Mouse (Mus musculus): ENCODE data around the gene Phldb1. TPM values are rescaled to one million over a fixed set of nuclear protein-coding genes. Genes with fewer than 3 reads are reported as not detected.
"Not testable (repeated sequence)": the region's sequence is repeated elsewhere in the genome, so short reads cannot be mapped to it uniquely, and the experiment has no call there.

Phldb1 gene
- total RNA-seq (2022): 100 to 1,000 TPM; 108 to 146 (median 128) TPM

DNA sequence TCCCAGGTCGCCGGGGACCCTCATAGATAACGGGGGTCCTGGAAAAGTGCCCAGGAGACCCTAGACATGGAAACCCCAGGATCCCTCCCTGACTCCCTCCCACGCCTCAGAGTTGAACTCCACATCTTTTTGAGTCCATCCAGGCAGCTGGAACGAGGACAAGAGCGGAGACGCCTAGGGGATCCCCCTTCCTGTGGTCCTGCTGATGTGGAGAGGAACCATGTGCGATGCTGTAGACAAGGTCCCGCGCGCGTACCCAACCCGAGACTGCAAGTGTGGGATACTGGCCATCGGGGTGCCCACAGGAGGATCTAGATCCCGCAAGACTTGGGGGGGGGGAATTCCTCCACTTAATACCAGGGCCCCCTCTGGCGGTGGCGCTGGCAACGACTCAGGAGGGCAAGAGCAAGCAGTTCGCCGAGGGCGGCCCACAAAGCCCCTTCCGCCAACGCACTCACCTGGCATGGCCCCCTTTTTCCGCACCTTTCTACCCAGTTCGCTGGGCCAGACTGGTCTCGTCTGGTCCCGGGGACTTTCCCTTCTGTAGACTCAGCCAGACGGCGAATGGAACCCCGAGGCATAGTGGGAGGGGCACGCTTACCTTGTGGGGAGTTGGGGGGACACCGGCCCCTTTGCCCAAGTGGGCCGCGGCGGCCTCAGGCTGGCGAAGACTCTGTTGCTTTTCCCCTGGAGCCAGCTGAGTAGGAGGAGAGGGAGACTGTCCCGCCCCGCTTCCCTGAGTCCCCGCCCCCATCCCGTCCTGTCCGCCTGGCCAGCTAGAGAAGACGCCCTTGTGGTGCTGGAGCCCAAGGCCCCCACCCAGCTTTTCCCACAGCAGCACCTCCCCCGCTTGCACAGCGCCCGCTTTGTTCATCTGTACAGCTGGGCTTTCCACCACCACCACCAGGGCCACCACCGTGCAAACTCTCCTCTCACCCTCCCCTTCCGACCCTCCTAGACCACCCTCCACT is at the start of gene Phldb1:
TSS of gene Phldb1 (minus strand) at position 675 of the 971 bp plus-strand sequence.
- DNase-seq (ENCODE audit: low spot score): peak; percentile 80

DNA sequence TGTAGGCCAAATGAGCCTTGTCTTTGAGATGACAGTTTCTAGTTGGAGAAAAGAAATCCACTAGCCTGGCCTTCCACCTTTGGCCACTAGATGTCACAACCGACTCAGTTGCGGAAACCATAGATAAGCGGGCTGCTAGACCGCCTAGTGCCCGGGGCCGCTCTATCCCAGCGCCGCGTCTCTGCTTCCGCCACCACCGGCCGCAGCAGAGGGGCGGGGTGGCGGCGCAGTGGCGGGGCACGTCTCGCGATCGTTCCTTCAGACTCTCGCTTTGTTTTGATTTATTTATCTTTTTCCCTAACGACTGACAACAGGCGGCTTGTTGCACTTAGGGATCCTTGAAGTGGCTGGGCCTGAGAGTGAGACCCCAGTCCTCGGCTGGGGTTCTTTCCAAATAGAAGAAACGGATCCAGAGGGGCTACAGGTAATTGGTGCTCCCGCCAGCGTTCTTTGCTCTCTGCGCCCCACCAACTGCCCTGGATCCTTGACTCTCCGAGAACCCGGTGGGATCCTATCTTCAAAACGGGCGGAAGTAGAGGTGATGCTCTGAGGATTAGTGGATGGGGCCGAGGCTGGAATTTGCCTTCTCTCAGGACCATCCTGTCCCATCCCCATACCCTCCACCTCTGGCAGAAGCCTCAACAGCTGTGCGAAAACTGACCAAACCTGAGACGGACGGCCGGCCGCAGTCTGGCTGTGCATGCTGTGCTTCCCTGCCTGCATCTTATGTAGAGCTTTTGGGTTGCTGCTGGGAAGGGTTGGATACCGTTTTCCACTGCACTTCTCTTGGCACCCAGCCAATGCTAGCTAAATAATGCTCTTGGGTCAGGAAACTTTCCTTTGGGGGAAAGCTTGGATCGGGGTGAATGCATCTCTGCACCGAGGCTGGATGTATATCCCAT is 38.0 kb upstream of the Phldb1 start:
- DNase-seq (ENCODE audit: low spot score): peak; percentile 94

DNA sequence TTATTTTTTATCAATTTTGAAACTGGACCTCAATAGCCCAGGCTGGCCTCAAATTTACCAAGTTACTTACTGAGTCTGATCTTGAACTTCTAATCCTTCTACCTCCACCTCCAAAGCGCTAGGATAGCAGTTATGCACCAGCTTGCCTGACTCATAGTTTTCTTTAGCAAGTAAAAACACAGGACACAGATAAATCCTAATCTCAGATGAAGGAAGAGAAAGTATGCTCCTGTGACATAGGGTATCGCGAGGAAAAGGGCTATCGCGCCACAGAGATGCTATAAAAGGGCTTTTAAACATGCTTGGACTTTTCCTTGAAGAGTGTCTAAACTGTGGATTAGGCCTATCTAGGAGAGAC is 37.4 kb upstream of the Phldb1 start:
- DNase-seq (ENCODE audit: low spot score): no peak

DNA sequence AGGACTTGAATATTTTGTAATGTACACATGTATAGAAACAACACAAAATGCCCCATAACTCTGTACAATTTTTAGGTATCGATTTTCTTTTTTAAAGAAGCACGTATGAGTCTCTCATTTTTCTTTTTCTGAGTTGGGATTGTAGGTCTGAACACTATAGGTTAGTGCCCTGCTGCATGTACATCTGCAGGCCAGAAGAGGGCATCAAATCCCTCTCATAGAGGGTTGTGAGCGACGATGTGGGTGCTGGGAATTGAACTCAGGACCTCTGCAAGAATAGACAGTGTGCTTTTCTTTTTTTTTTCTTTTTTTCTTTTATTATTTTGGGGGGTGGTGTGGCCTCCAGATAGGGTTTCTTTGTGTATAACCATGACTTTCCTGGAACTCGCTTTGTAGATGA is 36.4 kb upstream of the Phldb1 start:
- DNase-seq (ENCODE audit: low spot score): no peak

DNA sequence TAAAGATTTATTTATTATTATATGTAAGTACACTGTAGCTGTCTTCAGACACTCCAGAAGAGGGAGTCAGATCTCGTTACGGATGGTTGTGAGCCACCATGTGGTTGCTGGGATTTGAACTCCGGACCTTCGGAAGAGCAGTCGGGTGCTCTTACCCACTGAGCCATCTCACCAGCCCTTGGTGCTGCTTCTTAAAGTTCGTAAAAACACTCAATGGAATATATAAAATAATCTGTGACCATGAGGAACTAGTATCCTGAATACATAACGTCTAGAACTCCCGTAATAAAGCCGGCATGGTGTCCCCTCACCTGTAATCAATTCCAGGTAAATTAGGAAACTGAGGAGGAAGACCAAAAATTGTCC is 33.0 kb upstream of the Phldb1 start:
- DNase-seq (ENCODE audit: low spot score): not testable (repeated sequence)

DNA sequence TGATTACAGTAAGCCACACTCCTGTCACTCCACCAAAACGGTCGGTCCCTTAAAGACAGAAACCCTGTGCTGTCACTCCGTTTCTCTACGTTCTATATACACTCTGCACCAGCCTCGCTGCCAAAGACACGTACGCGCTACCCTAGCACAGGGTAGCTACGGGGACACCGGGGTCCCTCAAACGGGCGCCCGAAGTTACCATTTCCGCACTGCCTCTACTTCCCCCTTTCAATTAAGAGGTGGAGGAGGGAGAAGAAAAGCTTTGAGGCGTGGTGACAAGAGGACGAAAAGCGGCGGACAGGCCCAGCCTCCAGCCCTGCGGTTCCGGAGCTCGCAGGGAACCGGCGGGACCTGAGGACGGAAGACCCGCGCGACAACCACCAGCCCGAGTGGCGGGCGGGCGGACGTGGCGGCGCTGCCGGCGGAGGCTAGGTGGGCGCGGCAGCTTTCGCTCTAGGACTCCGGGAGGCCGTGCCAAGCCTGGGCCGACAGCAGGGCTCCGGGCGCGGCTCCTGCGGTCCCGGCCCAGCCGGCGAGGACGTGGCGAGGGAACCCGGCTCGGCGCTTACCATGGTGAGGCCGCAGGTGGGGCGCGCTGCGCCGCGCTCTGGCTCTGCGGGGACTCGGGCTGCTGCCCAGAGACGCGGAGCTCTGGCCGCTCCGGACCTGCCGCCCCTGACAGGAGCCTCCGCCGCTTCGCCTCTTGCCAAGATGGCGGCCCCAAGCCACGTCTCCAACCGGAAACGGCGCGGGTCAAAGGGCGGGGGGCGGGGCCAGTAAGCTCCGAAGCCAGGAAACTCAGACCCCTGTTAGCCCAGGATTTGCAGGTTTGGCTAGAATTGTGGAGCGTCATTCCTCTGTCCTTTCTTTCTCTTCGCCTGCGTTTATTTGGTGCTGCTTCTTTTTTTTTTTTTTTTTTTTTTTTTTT is 32.4 kb upstream of the Phldb1 start, which contains the start of the genes Arcn1 and Ift46:
TSS of gene Arcn1 (minus strand) at position 745 of the 928 bp plus-strand sequence.
TSS of gene Ift46 (plus strand) at position 808 of the 928 bp plus-strand sequence.
- peak; percentile 71 for DNase-seq (ENCODE audit: low spot score)

DNA sequence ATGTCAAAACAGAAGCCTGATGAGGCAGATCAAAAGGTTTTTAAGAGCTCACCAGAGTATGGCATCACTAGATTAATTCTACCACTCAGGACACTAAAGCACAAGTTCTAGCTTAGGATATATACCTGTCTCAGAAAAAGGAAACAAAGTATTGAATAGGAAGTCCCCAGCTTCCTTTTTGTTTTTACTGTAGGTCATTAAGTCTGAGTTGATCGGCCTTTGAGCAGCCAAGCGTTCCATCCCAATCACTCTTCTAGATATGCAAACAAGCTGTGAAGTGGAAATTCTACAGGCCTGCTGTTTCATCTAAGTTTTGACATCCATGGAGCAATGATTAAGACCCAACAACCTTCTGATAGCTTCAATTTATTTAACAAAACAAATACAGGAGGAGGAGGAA is 25.9 kb upstream of the Phldb1 start:
- DNase-seq (ENCODE audit: low spot score): no peak

DNA sequence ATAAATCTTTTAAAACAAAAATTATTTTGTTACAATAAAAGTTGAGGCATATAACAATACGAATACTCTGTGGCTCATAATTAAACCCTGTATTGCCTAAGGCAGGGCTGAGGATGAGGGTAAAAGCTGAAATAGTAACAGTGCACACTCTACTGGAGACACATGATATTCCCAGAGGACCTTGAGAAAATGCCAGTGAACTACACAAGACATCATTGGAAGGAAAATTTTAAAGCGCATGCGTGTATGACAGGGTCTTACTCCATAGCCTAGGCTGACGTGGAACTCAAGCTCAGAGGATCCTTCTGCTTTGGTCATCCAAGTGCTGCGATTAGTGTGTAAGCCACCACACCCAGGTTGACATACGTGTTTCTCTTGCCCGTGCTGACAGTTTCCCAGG is 13.5 kb upstream of the Phldb1 start:
- DNase-seq (ENCODE audit: low spot score): peak; percentile 37

DNA sequence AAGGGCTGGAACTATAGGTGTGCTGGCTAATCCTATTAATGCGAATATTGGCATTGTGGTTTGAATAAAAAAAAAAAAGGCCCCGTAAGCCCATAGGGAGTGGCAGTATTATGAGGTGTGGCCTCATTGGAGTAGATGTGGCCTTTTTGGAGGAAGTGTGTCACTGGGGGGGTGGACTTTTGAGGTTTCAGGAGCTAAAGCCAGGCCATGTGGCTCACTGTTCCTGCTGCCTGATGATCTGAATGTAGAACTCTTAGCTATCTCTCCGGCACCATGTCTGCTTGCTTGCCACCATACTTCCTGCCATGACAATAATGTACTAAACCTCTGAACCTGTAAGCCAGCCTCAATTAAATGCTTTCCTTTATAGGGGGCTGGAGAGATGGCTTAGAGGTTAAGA is 12.3 kb upstream of the Phldb1 start:
- no peak for DNase-seq (ENCODE audit: low spot score)

DNA sequence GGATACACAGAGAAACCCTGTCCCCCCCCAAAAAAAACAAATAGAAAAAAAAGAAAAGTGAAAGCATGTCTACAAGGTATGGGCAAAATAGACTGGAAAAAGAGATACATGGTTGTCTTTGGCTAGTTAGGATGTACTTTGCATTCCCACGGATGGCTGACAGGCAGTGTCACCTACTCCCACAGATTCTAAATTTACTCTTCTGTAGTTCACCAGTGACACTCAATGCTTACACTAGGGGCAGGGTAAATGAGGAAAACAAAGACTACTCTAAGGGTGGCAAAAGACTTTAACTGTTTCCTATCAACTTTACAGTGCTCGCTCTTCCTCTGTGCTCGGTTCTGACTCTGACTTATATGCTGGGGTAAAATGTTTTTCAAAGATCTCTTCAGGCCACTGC is 11.7 kb upstream of the Phldb1 start:
- DNase-seq (ENCODE audit: low spot score): no peak

DNA sequence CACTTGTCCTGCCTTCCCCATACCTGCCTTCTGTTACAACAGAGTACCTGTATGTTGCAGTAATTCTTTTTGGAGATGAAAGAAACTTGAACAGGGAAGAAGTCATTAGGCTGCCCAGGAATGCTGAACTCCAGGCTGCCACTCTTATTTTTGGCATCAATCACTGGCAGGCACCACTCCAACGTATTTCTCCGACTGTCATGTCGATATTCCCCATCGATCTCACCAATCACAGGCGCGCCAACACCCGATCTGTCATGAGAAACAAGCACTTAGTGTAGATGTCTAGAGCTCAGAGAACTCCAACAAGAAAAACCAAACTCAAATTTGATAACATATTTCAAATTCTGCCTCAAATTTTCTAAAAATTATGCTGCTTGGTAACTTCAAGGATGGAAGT is 10.4 kb upstream of the Phldb1 start:
- DNase-seq (ENCODE audit: low spot score): no peak

DNA sequence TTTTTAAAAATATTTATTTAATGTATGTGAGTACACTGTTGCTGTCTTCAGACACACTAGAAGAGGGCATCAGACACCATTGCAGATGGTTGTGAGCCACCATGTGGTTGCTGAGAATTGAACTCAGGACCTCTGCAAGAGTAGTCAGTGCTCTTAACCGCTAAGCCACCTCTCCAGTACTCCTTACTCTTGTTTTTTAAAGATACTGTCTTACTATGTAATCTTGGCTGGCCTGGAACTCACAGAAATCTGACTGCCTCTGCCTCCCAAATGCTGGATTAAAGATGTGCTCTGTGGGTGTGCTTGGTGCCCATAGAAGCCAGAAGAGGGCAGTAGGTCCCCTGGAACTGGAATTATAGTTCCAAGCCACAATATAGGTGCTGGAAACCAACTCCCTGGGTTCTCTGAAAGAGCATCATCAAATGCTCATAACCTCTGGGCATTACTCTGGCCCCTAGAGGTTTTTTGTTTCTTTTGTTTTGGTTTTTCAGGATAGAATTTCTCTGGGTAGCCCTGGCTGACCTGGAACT is 5.7 kb upstream of the Phldb1 start:
- DNase-seq (ENCODE audit: low spot score): no peak

DNA sequence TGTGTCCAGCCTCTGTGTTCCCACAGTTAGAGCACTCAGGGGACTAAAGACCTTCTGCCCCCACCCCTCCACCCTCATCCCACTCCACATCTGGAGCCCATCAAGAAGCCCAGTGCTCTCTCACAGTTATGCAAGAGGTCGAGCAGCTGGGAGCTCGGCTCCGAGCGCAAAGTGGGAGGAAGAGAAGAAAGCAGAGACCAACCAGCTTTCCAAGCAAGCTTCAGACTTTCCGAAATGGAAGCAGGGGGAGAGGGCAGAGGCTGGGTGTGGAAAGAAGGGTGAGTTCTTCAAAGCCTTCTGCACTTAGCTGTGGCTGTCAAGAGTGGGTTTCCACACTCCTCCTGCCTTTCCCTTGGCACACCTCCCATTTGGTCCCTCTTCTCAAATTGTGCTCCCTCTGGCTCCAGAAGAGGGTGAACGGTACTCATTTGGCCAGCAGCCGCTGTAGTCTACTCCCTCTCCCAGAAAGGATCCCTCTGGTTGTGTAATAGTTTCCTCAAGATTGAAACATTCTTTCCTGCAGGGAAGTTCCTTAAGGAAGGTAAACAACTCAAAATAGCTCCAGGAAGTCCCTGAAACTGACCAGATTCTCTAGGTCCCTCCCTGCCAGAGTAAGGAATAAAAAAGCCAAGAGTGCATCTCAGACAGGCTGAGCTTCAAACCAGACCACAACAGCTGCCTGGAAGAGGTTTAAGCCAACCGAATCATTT is 2.4 kb upstream of the Phldb1 start:
- DNase-seq (ENCODE audit: low spot score): peak; percentile 81

DNA sequence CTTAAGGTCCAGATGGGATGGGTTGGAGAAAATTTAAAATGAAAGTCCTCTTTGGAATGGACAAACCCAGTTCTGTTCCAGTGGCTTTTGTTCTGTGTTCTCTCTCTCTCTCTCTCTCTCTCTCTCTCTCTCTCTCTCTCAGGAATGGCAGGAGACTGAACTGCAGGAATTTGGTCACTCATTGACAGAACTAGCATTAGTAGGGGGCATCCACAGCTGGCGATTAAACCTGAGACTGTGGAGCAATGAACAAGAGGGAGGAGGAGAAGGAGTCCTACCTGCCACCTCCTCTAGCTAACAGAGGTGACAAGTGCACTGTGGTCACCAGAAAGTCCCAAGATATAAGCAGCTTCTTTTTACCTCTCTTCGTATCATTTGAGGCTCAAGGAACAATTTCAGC is 1.3 kb upstream of the Phldb1 start:
- DNase-seq (ENCODE audit: low spot score): no peak

DNA sequence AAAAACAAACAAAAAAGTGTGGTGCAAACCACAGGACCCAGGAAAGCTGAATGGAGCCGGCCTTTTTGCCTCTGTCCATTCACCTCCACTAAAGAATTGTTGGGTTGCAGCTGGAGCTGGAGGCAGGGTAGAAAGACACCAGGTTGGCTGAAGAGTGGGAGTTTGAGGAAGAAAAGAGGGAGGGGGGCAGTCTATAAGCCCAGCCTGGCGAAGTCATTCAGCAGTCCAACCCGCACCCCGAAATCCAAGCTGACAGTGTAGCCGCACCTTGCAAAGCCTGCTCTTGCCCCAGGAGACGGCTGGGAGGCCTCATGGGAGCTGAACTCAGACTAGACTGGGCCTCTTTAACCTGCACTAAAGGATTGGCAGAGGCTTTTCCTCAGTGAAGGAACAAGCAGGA is 888 bp upstream of the Phldb1 start:
- DNase-seq (ENCODE audit: low spot score): no peak

DNA sequence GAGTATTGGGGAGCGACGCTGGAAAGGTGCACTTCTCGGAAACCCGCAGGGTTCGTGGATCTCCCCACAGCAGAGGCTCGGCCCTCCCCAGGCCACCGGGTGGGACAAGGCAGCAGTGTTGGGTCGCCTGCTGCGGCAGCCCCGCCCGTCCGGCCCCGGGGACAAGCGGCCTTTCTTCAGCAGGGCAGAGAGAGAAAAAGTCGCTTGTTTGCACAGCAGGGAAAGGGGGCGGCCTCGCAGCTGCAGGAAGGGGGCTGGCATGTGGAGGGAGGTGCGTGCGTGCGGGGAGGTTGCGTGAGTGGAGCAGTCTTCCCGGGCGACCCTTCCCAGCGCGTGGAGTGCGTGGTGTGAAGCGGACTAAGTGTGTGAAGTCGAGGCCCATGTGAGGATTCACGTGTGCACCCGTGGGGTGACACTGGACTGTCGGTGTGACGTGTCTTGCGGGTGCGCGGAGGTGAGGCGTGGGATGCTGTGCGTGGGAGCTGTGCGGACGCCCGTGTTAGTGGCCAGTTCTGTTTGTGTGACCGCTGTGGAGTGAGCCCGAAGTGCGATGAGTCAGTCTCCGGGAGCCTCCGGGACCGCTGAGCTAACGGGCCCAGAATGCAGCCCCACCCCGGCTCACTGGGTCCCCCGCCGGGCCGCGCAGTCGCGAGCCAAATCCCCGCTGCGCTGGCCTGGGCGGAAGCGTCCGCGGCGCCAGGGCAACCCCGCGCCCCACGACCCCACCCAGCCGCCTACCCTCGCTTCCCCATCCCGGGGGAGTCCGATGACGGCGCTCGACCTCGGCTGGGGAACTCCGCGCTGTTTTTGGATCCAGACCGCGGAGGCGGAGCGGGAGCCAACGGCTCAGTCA is 1.1 kb downstream of the Phldb1 start:
- DNase-seq (ENCODE audit: low spot score): peak; percentile 79

DNA sequence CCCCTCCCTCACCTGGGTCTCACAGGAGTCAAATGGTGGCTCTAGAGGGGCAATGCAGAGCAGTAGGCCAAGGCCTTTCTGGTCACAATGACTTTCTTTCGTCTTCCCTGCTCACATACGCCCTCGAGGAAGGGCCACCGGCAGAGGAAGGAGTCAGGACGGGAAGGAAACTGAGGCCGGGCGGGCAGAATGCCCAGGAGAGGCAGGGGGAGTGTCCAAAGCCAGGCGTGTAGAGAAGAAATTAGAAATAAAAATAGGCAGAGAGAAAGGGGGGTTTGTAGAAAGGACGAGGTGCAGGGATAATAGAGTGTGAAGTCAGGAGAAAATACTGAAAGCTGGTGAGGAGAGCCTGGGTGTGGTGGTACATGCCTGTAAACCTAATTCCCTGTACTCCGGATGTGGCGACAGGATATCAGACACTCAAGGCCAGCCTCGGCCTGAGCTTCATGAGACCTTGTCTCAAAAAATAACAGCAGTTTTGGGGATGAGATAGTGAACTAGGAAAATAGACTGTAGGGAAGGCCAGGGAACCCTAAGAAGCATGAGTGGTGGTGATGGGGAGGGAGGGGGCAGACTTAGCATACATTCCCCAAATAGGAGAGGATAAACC is 2.0 kb downstream of the Phldb1 start:
- DNase-seq (ENCODE audit: low spot score): peak; percentile 66

DNA sequence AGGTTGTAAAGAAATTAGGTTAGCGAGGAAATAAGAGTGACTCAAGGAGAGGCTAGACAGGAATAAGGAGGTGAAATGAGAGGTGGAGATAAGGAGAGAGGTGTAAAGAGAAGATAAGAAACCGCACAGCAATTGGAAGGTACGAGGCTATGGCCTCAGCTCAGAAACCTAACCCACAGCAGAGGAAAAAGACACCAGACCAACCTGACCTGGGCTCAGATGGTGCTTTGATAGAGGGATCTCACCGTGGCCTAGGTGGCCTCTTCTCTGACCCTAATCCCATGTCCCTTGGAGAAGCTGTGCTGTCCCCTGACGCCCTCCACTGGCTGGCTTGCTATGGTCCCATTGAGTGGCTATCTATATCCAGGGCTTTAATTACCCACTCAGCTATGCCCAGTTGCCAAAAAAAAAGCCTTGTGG is 2.9 kb downstream of the Phldb1 start:
- no peak for DNase-seq (ENCODE audit: low spot score)

DNA sequence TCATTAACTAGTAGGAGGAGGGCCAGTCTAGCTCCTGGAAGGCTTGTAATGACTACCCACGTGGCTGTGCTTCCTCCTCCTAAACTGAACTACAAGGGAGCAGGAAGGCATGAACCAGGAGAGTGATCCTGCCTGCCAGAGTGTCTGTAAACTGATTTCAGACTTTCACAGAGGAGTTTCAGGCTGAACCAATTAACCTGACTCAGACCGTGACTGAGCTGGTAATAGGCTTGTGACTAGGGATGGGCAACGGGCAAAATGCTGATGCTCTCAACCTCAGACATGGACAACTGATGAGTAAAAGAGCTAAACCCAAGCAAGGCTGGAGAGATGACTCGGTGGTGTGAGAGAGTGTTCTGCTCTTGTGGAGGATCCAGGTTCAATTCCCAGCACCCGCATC is 7.6 kb downstream of the Phldb1 start:
- no peak for DNase-seq (ENCODE audit: low spot score)

All from heart, adult 8-10 months (tissue).